Mouse (Mus musculus): ENCODE measurements around the gene Ddx31. TPM values are rescaled to one million over a fixed set of nuclear protein-coding genes. Genes with fewer than 3 reads are reported as not detected.

The Ddx31 gene
- polyA plus RNA-seq, 1 experiment = 10.0 TPM

- H3K4me1 ChIP-seq (replicated peaks; ENCODE audit: control insufficient read depth, insufficient read depth, low read length) = no peaks in the 10 kb centered on the region
- no peak overlapping the region for H3K4me3 ChIP-seq (ENCODE audit: control insufficient read depth, insufficient read depth, low read length)
- TF ChIP-seq POLR2A (IDR thresholded peaks at IDR 0.05; ENCODE audit: control insufficient read depth, extremely low read depth, insufficient read depth, low read length, poor library complexity) = no peak
- no peak for TF ChIP-seq CTCF (IDR thresholded peaks at IDR 0.05; ENCODE audit: borderline replicate concordance, control insufficient read depth, extremely low read depth, insufficient read depth, low read length, poor library complexity)
- H3K27me3 ChIP-seq (ENCODE audit: control insufficient read depth, insufficient read depth, low read length) = no peaks in the 10 kb centered on the region
- no peaks in the 10 kb centered on the region for H3K36me3 ChIP-seq (ENCODE audit: control insufficient read depth, insufficient read depth, low read length)
- no peak for DNase-seq
- no peak overlapping the region for H3K27ac ChIP-seq (ENCODE audit: control insufficient read depth, insufficient read depth, low read length)
- WGBS = 81% methylated on average over 30 of the region's 30 CpGs
Measured at GRCm38 (mm10) chr2:28943666-28944516, 103.7 kb downstream of the Ddx31 start.

- Histone ChIP-seq H3K27ac (ENCODE audit: control insufficient read depth, insufficient read depth, low read length) (no peak overlapping the region), H3K27me3 (ENCODE audit: control insufficient read depth, insufficient read depth, low read length) (no peaks in the 10 kb centered on the region), H3K36me3 (ENCODE audit: control insufficient read depth, insufficient read depth, low read length) (no peaks in the 10 kb centered on the region), H3K4me3 (ENCODE audit: control insufficient read depth, insufficient read depth, low read length) (no peak overlapping the region), H3K4me1 (replicated peaks; ENCODE audit: control insufficient read depth, insufficient read depth, low read length) (no peaks in the 10 kb centered on the region)
- no peak for DNase-seq
- TF ChIP-seq POLR2A (IDR thresholded peaks at IDR 0.05; ENCODE audit: control insufficient read depth, extremely low read depth, insufficient read depth, low read length, poor library complexity) = no peak
- 80% methylated on average over 6 of the region's 6 CpGs for WGBS
Measured at GRCm38 (mm10) chr2:28945388-28945787, 105.2 kb downstream of the Ddx31 start.

DNA sequence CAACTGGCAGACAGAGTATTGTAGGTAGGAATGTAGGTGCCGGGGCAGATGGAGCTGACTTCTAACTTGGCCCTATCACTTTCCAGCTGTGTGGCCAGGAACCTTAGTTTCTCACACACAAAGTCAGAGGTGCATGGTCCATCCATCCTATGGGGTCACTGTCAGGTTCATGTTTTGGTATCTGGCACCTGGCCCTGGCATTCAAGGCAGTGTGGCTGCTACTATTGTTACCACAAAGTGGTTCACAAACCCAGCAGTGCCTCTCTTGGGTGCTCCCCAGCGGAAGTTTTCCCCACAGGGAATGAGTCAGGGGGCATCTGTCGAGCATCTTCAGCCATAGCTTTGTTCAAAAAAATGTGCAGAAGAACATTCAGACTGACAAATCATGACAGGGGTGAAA is 106.1 kb downstream of the Ddx31 start:
- Histone ChIP-seq H3K4me1 (replicated peaks; ENCODE audit: control insufficient read depth, insufficient read depth, low read length) (no peaks in the 10 kb centered on the region), H3K36me3 (ENCODE audit: control insufficient read depth, insufficient read depth, low read length) (no peaks in the 10 kb centered on the region), H3K4me3 (ENCODE audit: control insufficient read depth, insufficient read depth, low read length) (no peak overlapping the region), H3K27me3 (ENCODE audit: control insufficient read depth, insufficient read depth, low read length) (no peaks in the 10 kb centered on the region), H3K27ac (ENCODE audit: control insufficient read depth, insufficient read depth, low read length) (no peak overlapping the region)
- no peak for TF ChIP-seq CTCF (IDR thresholded peaks at IDR 0.05; ENCODE audit: borderline replicate concordance, control insufficient read depth, extremely low read depth, insufficient read depth, low read length, poor library complexity)
- no peak for TF ChIP-seq POLR2A (IDR thresholded peaks at IDR 0.05; ENCODE audit: control insufficient read depth, extremely low read depth, insufficient read depth, low read length, poor library complexity)
- WGBS = 85% methylated on average over 3 of the region's 3 CpGs
- DNase-seq = no peak

DNA sequence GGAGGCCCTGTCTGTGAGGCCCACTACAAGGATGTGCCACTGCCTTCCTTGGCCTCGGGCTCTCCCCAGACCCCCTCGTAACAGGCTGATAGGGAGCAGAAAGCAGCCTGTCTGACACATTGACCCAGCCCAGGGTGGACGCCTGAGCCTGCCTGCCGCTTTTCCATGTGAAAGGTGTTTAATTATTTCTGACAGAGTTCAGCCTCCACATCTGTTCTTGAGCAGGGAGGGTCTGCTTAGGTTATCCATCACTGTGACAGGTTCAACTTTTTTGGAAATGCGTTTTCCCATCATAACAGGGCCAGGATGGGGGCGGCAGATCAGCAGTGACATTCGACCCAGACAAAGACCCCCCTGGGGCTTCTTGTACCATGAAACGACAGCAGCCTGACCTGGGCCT is 112.8 kb downstream of the Ddx31 start:
- WGBS = 88% methylated on average over 8 of the region's 8 CpGs
- H3K27me3 ChIP-seq (ENCODE audit: control insufficient read depth, insufficient read depth, low read length) = no peaks in the 10 kb centered on the region
- no peak for TF ChIP-seq POLR2A (IDR thresholded peaks at IDR 0.05; ENCODE audit: control insufficient read depth, extremely low read depth, insufficient read depth, low read length, poor library complexity)
- no peak for TF ChIP-seq CTCF (IDR thresholded peaks at IDR 0.05; ENCODE audit: borderline replicate concordance, control insufficient read depth, extremely low read depth, insufficient read depth, low read length, poor library complexity)
- no peak overlapping the region for H3K4me3 ChIP-seq (ENCODE audit: control insufficient read depth, insufficient read depth, low read length)
- no peaks in the 10 kb centered on the region for H3K36me3 ChIP-seq (ENCODE audit: control insufficient read depth, insufficient read depth, low read length)
- no peaks in the 10 kb centered on the region for H3K4me1 ChIP-seq (replicated peaks; ENCODE audit: control insufficient read depth, insufficient read depth, low read length)
- no peak for DNase-seq
- no peak overlapping the region for H3K27ac ChIP-seq (ENCODE audit: control insufficient read depth, insufficient read depth, low read length)

GRCm38 (mm10) chr2:28954595-28954994 is 114.4 kb downstream of the Ddx31 start:
- Histone ChIP-seq H3K36me3 (ENCODE audit: control insufficient read depth, insufficient read depth, low read length) (no peaks in the 10 kb centered on the region), H3K4me3 (ENCODE audit: control insufficient read depth, insufficient read depth, low read length) (no peak overlapping the region), H3K4me1 (replicated peaks; ENCODE audit: control insufficient read depth, insufficient read depth, low read length) (no peaks in the 10 kb centered on the region), H3K27me3 (ENCODE audit: control insufficient read depth, insufficient read depth, low read length) (no peaks in the 10 kb centered on the region; the same call in 1 of the 2 replicates), H3K27ac (ENCODE audit: control insufficient read depth, insufficient read depth, low read length) (no peak overlapping the region)
- DNase-seq = no peak
- TF ChIP-seq POLR2A (IDR thresholded peaks at IDR 0.05; ENCODE audit: control insufficient read depth, extremely low read depth, insufficient read depth, low read length, poor library complexity) = no peak
- no peak for TF ChIP-seq CTCF (IDR thresholded peaks at IDR 0.05; ENCODE audit: borderline replicate concordance, control insufficient read depth, extremely low read depth, insufficient read depth, low read length, poor library complexity)
- 89% methylated on average over 9 of the region's 9 CpGs for WGBS

Other genes with a start within 250 kb of the Ddx31 start
- 1.8 and 2.0 TPM in 2 replicates for gene Gfi1b, start 218.4 kb upstream of the Ddx31 start, polyA plus RNA-seq (2012; rRNA removed)
- gene Tsc1, start 199.2 kb upstream of the Ddx31 start, polyA plus RNA-seq (2012; rRNA removed) = 24.7 and 25.3 TPM in 2 replicates
- 1.6 and 2.5 TPM in 2 replicates for gene Spaca9, start 140.7 kb upstream of the Ddx31 start, polyA plus RNA-seq (2012; rRNA removed)
- 0.75 and 0.89 TPM in 2 replicates for gene Ak8, start 140.2 kb upstream of the Ddx31 start, polyA plus RNA-seq (2012; rRNA removed)
- 15.3 and 20.6 TPM in 2 replicates for gene Gtf3c4, start within 50 bp of the Ddx31 start, polyA plus RNA-seq (2012; rRNA removed)
- gene Barhl1, start 76.3 kb downstream of the Ddx31 start, polyA plus RNA-seq (2012; rRNA removed) = 0.13 and 0.14 TPM in 2 replicates
- 0.38 and 0.48 TPM in 2 replicates for gene Cfap77, start 214.7 kb downstream of the Ddx31 start, polyA plus RNA-seq (2012; rRNA removed)
- 12.2 and 12.7 TPM in 2 replicates for gene Ttf1, start 219.9 kb downstream of the Ddx31 start, polyA plus RNA-seq (2012; rRNA removed)